Mouse (Mus musculus): ENCODE results near the gene Cd3eap.

DNA sequence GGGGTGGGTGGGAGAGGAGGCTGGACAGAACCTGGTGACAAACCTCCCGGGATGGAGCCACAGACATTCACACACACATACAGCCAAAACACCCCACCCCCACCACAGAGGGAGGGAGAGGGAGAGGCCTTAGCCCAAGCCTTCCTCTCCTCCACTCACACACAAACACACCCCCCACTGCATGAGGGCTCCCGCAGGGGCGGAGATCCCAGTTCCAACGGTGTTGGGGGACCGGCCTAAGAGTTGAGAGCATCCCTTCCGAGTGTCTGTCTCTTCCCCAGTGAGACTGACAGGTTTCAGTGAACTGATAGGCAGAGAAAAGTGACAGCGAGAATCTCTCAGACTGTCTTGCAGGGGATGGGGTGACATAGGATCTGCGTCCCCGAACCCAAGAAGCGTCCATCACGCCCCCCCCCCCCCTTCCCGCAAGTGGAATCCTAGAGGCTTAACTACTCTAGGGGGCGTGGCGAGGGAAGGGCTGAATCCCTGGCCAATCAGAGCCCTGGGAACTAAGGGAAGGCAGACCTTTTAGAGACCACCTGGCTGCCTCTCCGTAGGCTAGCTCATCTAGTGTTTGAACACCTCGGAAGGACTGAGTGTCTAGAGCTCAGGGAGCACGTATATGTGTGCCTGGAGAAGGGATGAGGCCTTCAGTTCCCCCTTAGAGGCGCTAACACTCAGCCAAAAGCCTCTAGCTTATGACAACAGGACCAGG, 51.4 kb downstream of the Cd3eap start:
- TF ChIP-seq POLR2A (IDR thresholded peaks at IDR 0.05; ENCODE audit: control insufficient read depth, low read depth, low read length) (no peak), CTCF (IDR thresholded peaks at IDR 0.05; ENCODE audit: control insufficient read depth, insufficient read depth, insufficient replicate concordance, low read depth, low read length) (no peak)

Measured in testis, adult 2 months (tissue).